Mouse (Mus musculus): ENCODE measurements at regions not wholly inside any gene's neighbourhood (a gene's known extent, or its start where the extent isn't known, plus 50 kb on each side); places are given as distances from the start of the nearest gene placed in this dataset.

DNA sequence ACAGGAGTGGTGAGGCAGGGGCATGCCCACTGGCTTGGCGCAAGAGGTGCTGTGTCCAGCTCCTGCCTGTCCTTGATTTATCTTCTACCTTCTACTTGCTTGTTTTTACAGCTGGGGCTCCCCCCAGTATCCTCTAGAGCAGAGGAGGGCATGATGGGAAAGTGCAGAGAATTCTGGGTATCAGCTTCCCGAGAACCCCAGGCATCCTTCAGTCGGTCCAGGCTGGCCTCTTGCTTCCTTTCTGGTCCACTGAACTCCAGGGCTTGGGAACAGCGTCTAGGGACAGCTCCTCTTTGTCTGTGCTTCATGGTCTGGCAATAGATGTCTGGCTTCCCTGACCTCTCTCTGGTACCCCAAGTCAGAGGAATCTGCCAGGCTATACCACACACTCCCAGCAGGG, 247.9 kb downstream of the Tle3 start:
- no peak overlapping the region for H3K4me3 ChIP-seq (replicated peaks; ENCODE audit: low read length)
- H3K27me3 ChIP-seq (ENCODE audit: control insufficient read depth, insufficient read depth, low read length), result no peaks in the 10 kb centered on the region
- H3K9me3 ChIP-seq (ENCODE audit: control insufficient read depth, low read length), result no peaks in the 10 kb centered on the region
- H3K4me2 ChIP-seq (replicated peaks; ENCODE audit: low read depth, low read length, severe bottlenecking), result no peak overlapping the region
- H3K9ac ChIP-seq (ENCODE audit: low read depth, low read length, severe bottlenecking), result no peak overlapping the region
- no peak overlapping the region for H3K27ac ChIP-seq (replicated peaks; ENCODE audit: low read depth, low read length)
- WGBS, result 64% methylated on average over 4 of the region's 4 CpGs
- H3K4me1 ChIP-seq (ENCODE audit: control insufficient read depth, insufficient read depth, low read length), result peaks cover 40% of the 10 kb centered on the region
- no peak for DNase-seq (ENCODE audit: low spot score)
- ATAC-seq (ENCODE audit: low FRiP score, low read depth), result no peak
- no peaks in the 10 kb centered on the region for H3K36me3 ChIP-seq (ENCODE audit: control insufficient read depth, insufficient read depth, low read length)
- no peak for TF ChIP-seq POLR2A (IDR thresholded peaks at IDR 0.05; ENCODE audit: borderline replicate concordance, extremely low read depth, insufficient read depth, insufficient read length)

- H3K36me3 ChIP-seq (ENCODE audit: control insufficient read depth, insufficient read depth, low read length), result no peaks in the 10 kb centered on the region
- no peak overlapping the region for H3K9ac ChIP-seq (ENCODE audit: low read depth, low read length, severe bottlenecking)
- no peak overlapping the region for H3K4me3 ChIP-seq (replicated peaks; ENCODE audit: low read length)
- peaks cover 36% of the 10 kb centered on the region for H3K4me1 ChIP-seq (ENCODE audit: control insufficient read depth, insufficient read depth, low read length)
- no peaks in the 10 kb centered on the region for H3K27me3 ChIP-seq (ENCODE audit: control insufficient read depth, insufficient read depth, low read length)
- no peaks in the 10 kb centered on the region for H3K9me3 ChIP-seq (ENCODE audit: control insufficient read depth, low read length)
- H3K4me2 ChIP-seq (replicated peaks; ENCODE audit: low read depth, low read length, severe bottlenecking), result no peak overlapping the region
- peak; percentile 91 for DNase-seq (ENCODE audit: low spot score)
- peak; percentile 83; the same call in 1 of the 2 replicates for ATAC-seq (ENCODE audit: low FRiP score, low read depth)
- 16% methylated on average over 12 of the region's 12 CpGs for WGBS
- TF ChIP-seq POLR2A (IDR thresholded peaks at IDR 0.05; ENCODE audit: borderline replicate concordance, extremely low read depth, insufficient read depth, insufficient read length), result no peak
- H3K27ac ChIP-seq (replicated peaks; ENCODE audit: low read depth, low read length), result peak overlapping the region; percentile 27; the same call in 1 of the 2 replicates
These were observed 246.5 kb downstream of the Tle3 start for GRCm38 (mm10) chr9:61618510-61619249.

DNA sequence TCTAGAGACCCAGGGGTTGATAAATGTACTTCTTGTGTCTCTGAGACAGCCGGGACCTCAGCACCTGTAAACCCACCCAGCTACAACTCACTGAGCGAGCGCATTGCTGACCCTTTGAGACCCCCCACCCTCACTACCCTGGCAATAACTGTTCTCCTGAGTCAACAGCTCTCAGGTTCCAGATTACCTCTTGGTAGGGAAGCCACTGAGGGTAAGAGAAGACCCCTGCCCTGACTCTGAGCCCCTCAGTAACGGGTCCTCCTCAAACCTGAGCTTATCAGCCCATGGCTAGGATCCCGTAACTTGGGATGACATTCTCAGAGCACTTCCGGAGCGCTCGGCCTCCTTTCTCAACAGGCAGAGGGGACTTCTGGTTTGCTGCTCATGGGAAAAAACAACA, 245.8 kb downstream of the Tle3 start:
- WGBS, result 28% methylated on average over 8 of the region's 8 CpGs
- H3K9me3 ChIP-seq (ENCODE audit: control insufficient read depth, low read length), result 0 out of 2 replicates have a peak, but pooled peaks cover 1% of the 10 kb centered on the region
- no peaks in the 10 kb centered on the region for H3K27me3 ChIP-seq (ENCODE audit: control insufficient read depth, insufficient read depth, low read length)
- ATAC-seq (ENCODE audit: low FRiP score, low read depth), result no peak
- no peak for TF ChIP-seq POLR2A (IDR thresholded peaks at IDR 0.05; ENCODE audit: borderline replicate concordance, extremely low read depth, insufficient read depth, insufficient read length)
- no peak overlapping the region for H3K9ac ChIP-seq (ENCODE audit: low read depth, low read length, severe bottlenecking)
- H3K4me3 ChIP-seq (replicated peaks; ENCODE audit: low read length), result no peak overlapping the region
- H3K4me1 ChIP-seq (ENCODE audit: control insufficient read depth, insufficient read depth, low read length), result peaks cover 36% of the 10 kb centered on the region
- no peak for DNase-seq (ENCODE audit: low spot score)
- H3K36me3 ChIP-seq (ENCODE audit: control insufficient read depth, insufficient read depth, low read length), result no peaks in the 10 kb centered on the region
- H3K27ac ChIP-seq (replicated peaks; ENCODE audit: low read depth, low read length), result peak overlapping the region; percentile 55; the same call in 1 of the 2 replicates
- no peak overlapping the region for H3K4me2 ChIP-seq (replicated peaks; ENCODE audit: low read depth, low read length, severe bottlenecking)

GRCm38 (mm10) chr9:61615556-61615955, 243.4 kb downstream of the Tle3 start:
- 40% methylated on average over 4 of the region's 4 CpGs for WGBS
- Histone ChIP-seq H3K9ac (ENCODE audit: low read depth, low read length, severe bottlenecking) (no peak overlapping the region), H3K27ac (replicated peaks; ENCODE audit: low read depth, low read length) (no peak overlapping the region), H3K4me1 (ENCODE audit: control insufficient read depth, insufficient read depth, low read length) (peaks cover 26% of the 10 kb centered on the region), H3K27me3 (ENCODE audit: control insufficient read depth, insufficient read depth, low read length) (no peaks in the 10 kb centered on the region; the same call in 1 of the 2 replicates), H3K36me3 (ENCODE audit: control insufficient read depth, insufficient read depth, low read length) (no peaks in the 10 kb centered on the region), H3K4me2 (replicated peaks; ENCODE audit: low read depth, low read length, severe bottlenecking) (no peak overlapping the region), H3K9me3 (ENCODE audit: control insufficient read depth, low read length) (0 out of 2 replicates have a peak, but pooled peaks cover 3% of the 10 kb centered on the region), H3K4me3 (replicated peaks; ENCODE audit: low read length) (no peak overlapping the region)
- ATAC-seq (ENCODE audit: low FRiP score, low read depth), result no peak
- DNase-seq (ENCODE audit: low spot score), result no peak
- TF ChIP-seq POLR2A (IDR thresholded peaks at IDR 0.05; ENCODE audit: borderline replicate concordance, extremely low read depth, insufficient read depth, insufficient read length), result no peak

DNA sequence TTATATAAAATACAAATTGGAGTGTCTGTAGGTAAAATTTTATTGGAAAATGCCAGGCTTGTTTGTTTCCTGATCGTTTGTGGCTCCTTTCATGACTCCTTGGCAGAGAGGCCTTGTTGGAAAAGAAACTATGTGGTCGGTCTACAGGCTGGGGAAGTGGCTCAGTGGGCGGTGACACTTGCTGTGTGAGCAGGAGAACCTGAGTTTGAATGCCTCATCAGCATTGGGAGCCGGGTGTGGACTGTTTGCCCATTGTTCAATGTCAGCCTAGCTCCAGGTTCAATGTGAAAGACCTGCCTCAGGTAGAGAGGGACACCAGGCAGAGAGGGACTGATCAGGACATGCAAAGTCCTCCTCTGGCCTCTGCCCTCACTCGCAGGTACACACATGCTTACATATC, 235.4 kb downstream of the Tle3 start:
- Histone ChIP-seq H3K36me3 (ENCODE audit: control insufficient read depth, insufficient read depth, low read length) (no peaks in the 10 kb centered on the region), H3K9ac (ENCODE audit: low read depth, low read length, severe bottlenecking) (no peak overlapping the region), H3K4me2 (replicated peaks; ENCODE audit: low read depth, low read length, severe bottlenecking) (no peak overlapping the region), H3K27me3 (ENCODE audit: control insufficient read depth, insufficient read depth, low read length) (no peaks in the 10 kb centered on the region; the same call in 1 of the 2 replicates), H3K9me3 (ENCODE audit: control insufficient read depth, low read length) (no peaks in the 10 kb centered on the region), H3K27ac (replicated peaks; ENCODE audit: low read depth, low read length) (no peak overlapping the region), H3K4me1 (ENCODE audit: control insufficient read depth, insufficient read depth, low read length) (peaks cover 33% of the 10 kb centered on the region), H3K4me3 (replicated peaks; ENCODE audit: low read length) (no peak overlapping the region)
- no peak for TF ChIP-seq POLR2A (IDR thresholded peaks at IDR 0.05; ENCODE audit: borderline replicate concordance, extremely low read depth, insufficient read depth, insufficient read length)
- 75% methylated on average over 5 of the region's 5 CpGs for WGBS
- DNase-seq (ENCODE audit: low spot score) (no peak), ATAC-seq (ENCODE audit: low FRiP score, low read depth) (no peak)

All from limb, embryonic 14.5 days (tissue).